Mouse (Mus musculus): ENCODE data around the gene Mvp.
A peak's percentile ranks its signal among the peaks of the same experiment; 100 is the strongest.

Mvp gene

GRCm38 (mm10) chr7:126988816-126989215, 25.6 kb downstream of the Mvp start:
- DNase-seq (ENCODE audit: low spot score in 2 of 2): no peak

GRCm38 (mm10) chr7:126986319-126986718, 28.1 kb downstream of the Mvp start:
- DNase-seq (ENCODE audit: low spot score in 2 of 2): peak; percentile 19 to 39

GRCm38 (mm10) chr7:126984667-126985444, 29.6 kb downstream of the Mvp start:
- DNase-seq (ENCODE audit: low spot score in 2 of 2): no peak

- DNase-seq (ENCODE audit: low spot score in 2 of 2): no peak
Observed at GRCm38 (mm10) chr7:126983113-126983512, 31.3 kb downstream of the Mvp start.

GRCm38 (mm10) chr7:126982054-126982453, 32.4 kb downstream of the Mvp start:
- no peak for DNase-seq (ENCODE audit: low spot score in 2 of 2)

DNA sequence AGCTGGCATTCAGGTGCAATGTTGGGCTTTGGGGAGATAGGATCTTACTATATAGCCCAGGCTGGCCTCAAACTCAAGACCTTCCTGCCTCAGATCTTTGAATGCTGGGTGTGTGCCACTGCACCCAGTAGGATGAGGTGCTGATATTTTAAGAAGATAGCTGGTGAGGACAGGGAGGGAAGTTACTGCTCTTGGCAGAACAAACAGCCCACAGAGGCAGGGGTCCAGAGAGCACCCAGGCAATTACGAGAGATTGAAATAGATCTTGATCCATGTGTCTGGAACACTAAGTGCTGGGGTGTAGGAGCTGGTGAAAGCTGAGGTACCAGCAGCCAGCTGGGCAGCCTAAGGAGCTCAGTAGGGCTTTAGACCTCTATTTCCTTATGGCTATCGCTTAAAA, 32.8 kb downstream of the Mvp start:
- no peak for DNase-seq (ENCODE audit: low spot score in 2 of 2)

- no peak for DNase-seq (ENCODE audit: low spot score in 2 of 2)
Observed at GRCm38 (mm10) chr7:126978841-126979240, 35.6 kb downstream of the Mvp start.

DNA sequence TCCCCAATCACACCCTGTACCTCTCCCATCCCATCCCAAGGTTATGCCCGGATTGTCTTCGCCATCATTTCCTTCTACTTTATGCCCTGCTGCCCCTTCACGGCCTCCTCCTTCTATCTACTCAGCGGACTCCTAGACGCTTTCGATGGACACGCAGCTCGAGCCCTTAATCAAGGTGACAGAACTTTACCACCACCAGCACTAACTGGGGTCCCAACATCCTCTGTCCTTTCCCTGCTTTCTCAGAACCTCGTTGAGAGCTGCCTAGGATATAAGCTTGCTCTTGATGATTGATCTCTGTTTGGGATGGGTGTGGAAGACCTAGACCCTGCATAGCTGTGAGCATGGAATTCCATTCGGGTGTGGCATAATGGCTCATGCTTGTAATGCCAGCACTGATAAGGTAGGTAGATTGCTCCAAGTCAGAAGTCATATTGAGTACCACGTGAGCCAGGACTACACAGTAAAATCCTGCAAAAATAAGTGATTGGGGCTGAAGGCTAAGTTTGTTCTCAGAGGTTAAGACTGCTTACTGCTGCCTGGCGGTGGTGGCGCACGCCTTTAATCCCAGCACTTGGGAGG, 37.5 kb downstream of the Mvp start:
- DNase-seq (ENCODE audit: low spot score in 2 of 2): peak in 1 of 2 experiments; percentile 19

DNA sequence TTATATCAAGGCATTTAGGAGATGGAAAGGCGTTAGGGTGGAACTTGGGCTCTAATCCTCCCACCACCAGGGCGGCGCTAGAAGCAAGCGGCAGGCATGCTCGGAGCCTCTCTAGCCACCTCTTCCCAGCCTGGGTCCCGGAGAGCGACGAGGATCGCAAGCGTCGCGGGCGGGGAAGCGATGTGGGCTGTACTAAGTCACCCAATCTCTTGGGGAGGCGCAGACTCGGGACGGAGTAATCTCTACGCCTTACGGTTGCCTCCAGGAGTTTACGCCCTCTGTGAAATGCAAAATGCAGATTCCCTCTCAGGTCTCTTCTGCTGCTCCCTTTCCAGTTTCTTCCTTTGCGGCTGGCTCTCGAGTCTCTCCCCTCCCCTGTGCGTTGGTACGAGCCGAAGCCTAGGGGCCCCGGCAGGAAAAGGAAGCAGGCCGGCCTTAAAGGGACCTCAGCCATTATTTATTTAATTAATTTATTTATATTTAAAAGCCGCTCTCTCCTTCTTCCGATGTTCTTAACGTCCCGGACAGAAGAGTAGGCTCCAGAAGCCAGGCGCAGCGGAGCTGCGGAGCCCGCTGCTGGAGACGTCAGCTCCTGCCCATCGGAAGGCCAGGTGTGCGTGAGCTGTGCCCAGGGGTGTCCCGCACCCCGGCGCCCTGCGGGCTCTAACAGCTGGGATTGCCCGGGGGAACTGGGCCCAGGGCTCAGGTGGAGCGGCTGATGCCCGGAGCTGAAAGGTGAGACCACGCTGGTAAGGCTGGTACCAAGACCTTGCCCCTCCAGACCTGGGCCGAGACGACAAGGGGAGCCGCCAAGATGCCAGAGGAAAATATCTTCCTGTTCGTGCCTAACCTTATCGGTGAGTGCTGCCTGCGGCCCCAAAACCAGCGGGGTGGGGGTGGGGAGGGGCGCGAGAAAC, 38.2 kb downstream of the Mvp start, which contains the start of gene Cdiptos:
Gene Cdiptos (minus strand): TSS at position 149 of the 917 bp plus-strand sequence.
- peak; percentile 89 to 96 for DNase-seq (ENCODE audit: low spot score in 2 of 2)

DNA sequence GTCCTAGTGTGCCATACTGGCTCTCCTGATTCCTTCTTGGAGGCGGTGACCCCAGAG, 38.7 kb downstream of the Mvp start, which contains the start of gene Cdipt:
Gene Cdipt (plus strand): TSS at position 22 of the 57 bp plus-strand sequence.
- no peak for DNase-seq (ENCODE audit: low spot score in 2 of 2)

DNA sequence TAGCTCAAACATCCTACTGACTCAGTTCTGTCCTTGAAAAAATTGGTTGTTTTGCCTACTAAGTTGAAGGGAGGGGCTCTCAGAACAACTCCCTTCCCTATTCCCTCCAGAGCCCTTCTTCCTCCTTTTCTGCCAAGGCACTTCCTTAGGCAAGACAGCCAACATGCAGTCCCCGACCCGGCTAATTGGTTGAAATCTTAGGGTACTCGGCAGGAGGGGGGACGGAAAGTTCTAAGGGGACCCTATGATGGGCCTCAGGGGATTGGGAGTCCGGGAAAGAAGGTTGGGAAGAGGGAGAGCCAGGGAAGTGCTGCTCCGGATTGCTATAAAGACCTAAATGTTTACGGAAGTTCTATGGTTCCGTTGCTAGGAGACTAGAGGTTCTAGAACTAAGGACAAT, 38.9 kb downstream of the Mvp start:
- peak in 1 of 2 experiments; percentile 6 for DNase-seq (ENCODE audit: low spot score in 2 of 2)

GRCm38 (mm10) chr7:126967361-126967760, 47.1 kb downstream of the Mvp start:
- no peak for DNase-seq (ENCODE audit: low spot score in 2 of 2)

- no peak for DNase-seq (ENCODE audit: low spot score in 2 of 2)
Observed at GRCm38 (mm10) chr7:126965568-126965967, 48.9 kb downstream of the Mvp start.

DNA sequence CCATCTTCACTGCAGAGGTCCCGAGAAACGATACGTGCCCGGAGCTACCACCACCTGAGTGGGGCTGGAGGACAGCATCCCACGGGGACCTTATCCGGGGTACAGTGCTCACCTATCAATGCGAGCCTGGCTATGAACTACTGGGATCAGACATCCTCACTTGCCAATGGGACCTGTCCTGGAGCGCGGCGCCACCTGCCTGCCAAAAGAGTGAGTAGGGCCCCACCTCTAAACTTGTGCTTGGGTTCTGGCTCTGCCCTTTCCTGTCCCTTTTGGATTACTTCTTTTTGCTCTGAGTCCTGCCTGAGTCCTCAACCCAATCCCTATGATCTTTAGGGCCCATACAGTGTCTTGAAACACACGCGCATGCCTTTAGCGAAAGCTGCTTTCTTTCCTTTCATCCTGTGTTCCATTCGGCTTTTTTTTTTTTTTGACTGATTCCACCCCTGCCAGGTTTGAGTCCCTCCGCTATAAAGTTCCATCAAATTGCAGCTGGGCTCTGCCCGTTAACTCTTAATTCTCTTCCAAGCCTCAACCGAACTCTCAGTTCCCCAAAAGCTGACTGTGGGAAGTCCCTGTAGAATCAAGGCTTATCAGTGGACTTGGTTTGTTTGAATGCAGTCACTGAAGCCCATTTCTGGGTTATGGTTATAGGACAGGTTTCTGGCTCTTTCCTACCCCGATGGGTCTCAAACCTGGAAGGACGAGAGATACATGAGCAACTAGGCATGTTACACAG, 50.7 kb downstream of the Mvp start:
- peak; percentile 25 to 29 for DNase-seq (ENCODE audit: low spot score in 2 of 2)

DNA sequence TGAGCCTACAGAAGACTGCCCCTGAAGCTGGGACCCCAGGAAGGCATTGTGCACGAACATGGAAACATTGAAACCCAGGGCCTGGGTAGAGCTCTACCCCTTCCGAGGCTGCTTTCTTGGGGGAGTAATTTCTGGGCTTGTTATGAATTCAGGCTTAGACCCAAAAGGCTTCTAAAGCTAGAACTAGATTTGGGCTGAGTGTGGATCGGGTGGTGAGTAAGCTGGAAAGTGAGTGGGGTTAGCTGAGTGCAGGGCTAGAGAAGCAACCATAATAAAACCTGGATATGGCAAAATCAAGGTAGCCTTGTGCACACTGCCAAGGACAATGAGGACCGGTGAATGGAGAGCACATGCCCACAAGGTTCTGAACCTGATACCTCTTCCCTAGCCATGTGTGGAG, 52.5 kb downstream of the Mvp start:
- no peak for DNase-seq (ENCODE audit: low spot score in 2 of 2)

- no peak for DNase-seq (ENCODE audit: low spot score in 2 of 2)
Observed at GRCm38 (mm10) chr7:126961095-126961494, 53.3 kb downstream of the Mvp start.

GRCm38 (mm10) chr7:126959780-126960179, 54.6 kb downstream of the Mvp start:
- no peak for DNase-seq (ENCODE audit: low spot score in 2 of 2)

DNA sequence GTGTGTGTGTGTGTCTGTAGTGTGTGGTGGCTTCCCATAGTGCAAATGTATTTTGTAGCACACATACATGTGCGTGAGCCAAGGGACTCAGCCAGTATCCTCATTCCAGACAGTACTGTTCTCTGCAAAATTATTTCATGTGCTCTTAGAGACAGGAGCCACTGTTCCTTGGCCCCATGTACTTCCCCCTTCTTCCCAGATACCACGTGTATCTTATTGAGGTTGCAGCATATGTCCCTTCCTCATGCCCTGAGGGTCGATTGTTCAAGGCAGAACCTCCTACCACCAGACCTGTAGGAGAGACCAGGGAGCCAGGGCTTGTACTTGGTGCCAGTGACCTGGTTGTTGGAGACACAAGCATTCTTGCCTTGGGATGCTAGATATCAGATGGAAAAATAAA, 59.3 kb downstream of the Mvp start:
- no peak for DNase-seq (ENCODE audit: low spot score in 2 of 2)

- DNase-seq (ENCODE audit: low spot score in 2 of 2): no peak
Observed at GRCm38 (mm10) chr7:126952646-126953045, 61.8 kb downstream of the Mvp start.

GRCm38 (mm10) chr7:126951741-126952140, 62.7 kb downstream of the Mvp start:
- DNase-seq (ENCODE audit: low spot score in 2 of 2): no peak

DNA sequence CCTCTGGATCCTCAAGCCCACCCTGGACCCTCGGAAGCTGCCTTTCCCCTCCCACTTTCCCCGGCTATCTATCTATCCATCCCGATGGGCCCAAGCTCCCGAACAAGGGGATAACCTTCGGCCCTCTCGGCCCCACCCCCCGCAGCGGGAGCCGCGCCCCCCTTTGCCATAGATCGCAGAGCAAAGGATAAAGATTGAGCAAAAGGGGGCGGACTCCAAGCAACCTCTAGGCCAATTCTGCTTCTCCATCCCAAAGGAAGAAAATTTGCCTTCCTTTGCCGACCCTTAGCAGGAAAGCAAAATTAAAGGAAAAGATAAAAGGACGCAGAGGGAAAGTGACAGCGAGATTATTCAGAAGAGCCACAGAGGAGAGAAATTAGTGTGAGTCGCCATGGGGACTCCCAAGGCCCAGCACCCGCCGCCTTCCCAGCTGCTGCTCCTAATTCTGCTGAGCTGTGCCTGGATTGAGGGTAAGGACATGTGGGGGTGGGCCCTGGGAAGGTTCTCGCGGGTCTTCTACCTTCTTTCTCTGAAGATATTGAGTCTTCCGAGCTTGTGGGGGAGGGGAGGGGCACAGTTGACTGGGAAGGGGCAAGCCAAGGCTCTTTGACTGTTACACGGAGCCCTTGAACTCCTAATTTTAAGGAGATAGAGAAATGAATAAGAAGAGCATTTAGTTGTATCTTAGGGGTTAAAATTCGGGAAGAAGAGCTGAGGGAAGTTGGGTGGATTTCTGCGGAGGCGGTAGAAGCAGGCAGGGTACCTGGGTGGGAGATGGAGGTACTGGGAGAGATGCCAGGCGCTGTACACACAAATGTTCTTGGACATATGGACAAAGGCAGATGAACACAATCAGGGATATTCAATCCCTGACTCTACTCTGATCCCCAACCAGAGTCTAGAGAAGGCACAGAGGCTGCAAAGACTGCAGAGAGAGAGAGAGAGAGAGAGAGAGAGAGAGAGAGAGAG, 63.5 kb downstream of the Mvp start:
- DNase-seq (ENCODE audit: low spot score in 2 of 2): no peak

Measured in urinary bladder, postnatal 36 days (tissue).